Mouse (Mus musculus) liver, embryonic 13.5 days (tissue): ENCODE measurements around the gene Col5a3. TPM values are rescaled to one million over a fixed set of nuclear protein-coding genes. Genes with fewer than 3 reads are reported as not detected.

Experiments
- ATAC-seq: fragments of 200-750 bp; cut with Nextera tagmentation; 2 replicates; pipeline ENCODE4 v1.8.0; 2017; ENCODE audit warnings: low read depth, mild to moderate bottlenecking, moderate number of reproducible peaks, moderate library complexity
- DNase-seq: peaks from one replicate; pipeline ENCODE4 v3.0.0; 2022
- H3K27ac ChIP-seq: fragments of 300-500 bp; sonication (generic); 2 replicates; pipeline ENCODE4 v1.5.1; 2015; ENCODE audit warnings: moderate library complexity, mild to moderate bottlenecking, inconsistent platforms
- H3K27me3 ChIP-seq: fragments of 300-500 bp; sonication (generic); 2 replicates; pipeline ENCODE4 v1.6.1; 2015; ENCODE audit warnings: mild to moderate bottlenecking, inconsistent platforms
- H3K36me3 ChIP-seq: fragments of 300-500 bp; sonication (generic); 2 replicates; pipeline ENCODE4 v1.6.1; 2015; ENCODE audit warnings: mild to moderate bottlenecking, inconsistent platforms
- H3K4me1 ChIP-seq: fragments of 300-500 bp; sonication (generic); replicated peaks from 2 replicates; pipeline ENCODE4 v1.6.1; 2015; ENCODE audit warnings: inconsistent platforms
- H3K4me2 ChIP-seq: fragments of 300-500 bp; sonication (generic); 2 replicates; pipeline ENCODE4 v1.6.1; 2015; ENCODE audit warnings: inconsistent platforms, mild to moderate bottlenecking, moderate library complexity
- H3K4me3 ChIP-seq: fragments of 300-500 bp; sonication (generic); replicated peaks from 2 replicates; pipeline ENCODE4 v1.5.1; 2015; ENCODE audit warnings: mild to moderate bottlenecking, inconsistent platforms
- H3K9ac ChIP-seq: fragments of 300-500 bp; sonication (generic); 2 replicates; pipeline ENCODE4 v1.6.1; 2015; ENCODE audit warnings: mild to moderate bottlenecking, inconsistent platforms
- H3K9me3 ChIP-seq: fragments of 300-500 bp; sonication (generic); replicated peaks from 2 replicates; pipeline ENCODE4 v1.6.1; 2016; ENCODE audit warnings: inconsistent platforms
- WGBS: fragments of 180-500 bp; shearing (Covaris S2); methylation state at CpG from one replicate; pipeline ENCODE4 v1.1.7; 2015; ENCODE audit not compliant: insufficient replicate concordance; 5-methylcytosine and 5-hydroxymethylcytosine counted together
- polyA plus RNA-seq: library from polyadenylated mRNA; unstranded; fragments of >200 nt; fragmentation: Nextera tagmentation; extraction: Ambion mirVana; gene quantifications from 2 replicates; pipeline ENCODE4 v1.2.1, GENCODE M21; 2015

Gene Col5a3
- polyA plus RNA-seq, 1 experiment from 2014 or later, result 0.06 TPM

- H3K36me3 ChIP-seq, result no peaks in the 10 kb centered on the region
- ATAC-seq (no peak), DNase-seq (no peak)
- H3K4me3 ChIP-seq, result no peak overlapping the region
- H3K4me1 ChIP-seq, result peaks cover 42% of the 10 kb centered on the region
- no peak overlapping the region for H3K27ac ChIP-seq
- H3K9ac ChIP-seq, result no peak overlapping the region
- peaks cover 48% of the 10 kb centered on the region for H3K27me3 ChIP-seq
- no peaks in the 10 kb centered on the region for H3K9me3 ChIP-seq
- no peak overlapping the region for H3K4me2 ChIP-seq
- 42% methylated on average over 3 of the region's 3 CpGs for WGBS
Measured at GRCm38 (mm10) chr9:20761388-20761787, 53.5 kb downstream of the Col5a3 start.

- H3K27me3 ChIP-seq, result peaks cover 48% of the 10 kb centered on the region
- no peaks in the 10 kb centered on the region for H3K9me3 ChIP-seq
- H3K4me1 ChIP-seq, result peaks cover 47% of the 10 kb centered on the region
- no peak overlapping the region for H3K4me2 ChIP-seq
- ATAC-seq (no peak), DNase-seq (no peak)
- H3K36me3 ChIP-seq, result no peaks in the 10 kb centered on the region
- 0 out of 2 replicates have a peak overlapping the region, but pooled peaks have one; percentile 9 for H3K9ac ChIP-seq
- no peak overlapping the region for H3K27ac ChIP-seq
- 19% methylated on average over 12 of the region's 12 CpGs for WGBS
- H3K4me3 ChIP-seq, result no peak overlapping the region
Measured at GRCm38 (mm10) chr9:20760813-20761212, 54.1 kb downstream of the Col5a3 start.

GRCm38 (mm10) chr9:20758896-20759295 lies 56.0 kb downstream of the Col5a3 start:
- no peak overlapping the region for H3K4me2 ChIP-seq
- no peaks in the 10 kb centered on the region for H3K9me3 ChIP-seq
- peaks cover 48% of the 10 kb centered on the region for H3K27me3 ChIP-seq
- no peak overlapping the region for H3K9ac ChIP-seq
- ATAC-seq, result no peak
- H3K4me1 ChIP-seq, result peaks cover 58% of the 10 kb centered on the region
- H3K4me3 ChIP-seq, result no peak overlapping the region
- 74% methylated on average over 6 of the region's 6 CpGs for WGBS
- no peaks in the 10 kb centered on the region for H3K36me3 ChIP-seq
- no peak for DNase-seq
- H3K27ac ChIP-seq, result no peak overlapping the region

GRCm38 (mm10) chr9:20758243-20758642 lies 56.6 kb downstream of the Col5a3 start:
- no peak for ATAC-seq
- WGBS, result 60% methylated on average over 2 of the region's 2 CpGs
- H3K9ac ChIP-seq, result no peak overlapping the region
- no peak overlapping the region for H3K4me3 ChIP-seq
- no peaks in the 10 kb centered on the region for H3K9me3 ChIP-seq
- H3K27me3 ChIP-seq, result peaks cover 42% of the 10 kb centered on the region
- no peak overlapping the region for H3K27ac ChIP-seq
- no peak for DNase-seq
- peaks cover 58% of the 10 kb centered on the region for H3K4me1 ChIP-seq
- no peak overlapping the region for H3K4me2 ChIP-seq
- H3K36me3 ChIP-seq, result no peaks in the 10 kb centered on the region

- no peak overlapping the region for H3K9ac ChIP-seq
- H3K4me1 ChIP-seq, result peaks cover 58% of the 10 kb centered on the region
- no peak overlapping the region for H3K4me3 ChIP-seq
- 52% methylated on average over 6 of the region's 6 CpGs for WGBS
- H3K27me3 ChIP-seq, result peaks cover 32% of the 10 kb centered on the region
- DNase-seq (peak; percentile 83), ATAC-seq (peak; percentile 97)
- no peaks in the 10 kb centered on the region for H3K36me3 ChIP-seq
- H3K27ac ChIP-seq, result peak overlapping the region; percentile 69
- no peak overlapping the region for H3K4me2 ChIP-seq
- H3K9me3 ChIP-seq, result no peaks in the 10 kb centered on the region
Measured at GRCm38 (mm10) chr9:20757087-20757955, 57.5 kb downstream of the Col5a3 start.

GRCm38 (mm10) chr9:20756081-20756700 lies 58.7 kb downstream of the Col5a3 start:
- Histone ChIP-seq H3K36me3 (no peaks in the 10 kb centered on the region), H3K9ac (no peak overlapping the region; the same call in 1 of the 2 replicates), H3K4me1 (peaks cover 55% of the 10 kb centered on the region), H3K9me3 (no peaks in the 10 kb centered on the region), H3K4me3 (no peak overlapping the region), H3K4me2 (no peak overlapping the region), H3K27ac (no peak overlapping the region), H3K27me3 (peaks cover 21% of the 10 kb centered on the region)
- DNase-seq (no peak), ATAC-seq (no peak)
- 70% methylated on average over 4 of the region's 4 CpGs for WGBS

- 79% methylated on average over 2 of the region's 2 CpGs for WGBS
- no peak overlapping the region for H3K27ac ChIP-seq
- DNase-seq (no peak), ATAC-seq (no peak)
- no peak overlapping the region for H3K9ac ChIP-seq
- H3K4me1 ChIP-seq, result peaks cover 50% of the 10 kb centered on the region
- H3K27me3 ChIP-seq, result 0 out of 2 replicates have a peak, but pooled peaks cover 7% of the 10 kb centered on the region
- H3K4me3 ChIP-seq, result no peak overlapping the region
- H3K36me3 ChIP-seq, result no peaks in the 10 kb centered on the region
- no peak overlapping the region for H3K4me2 ChIP-seq
- no peaks in the 10 kb centered on the region for H3K9me3 ChIP-seq
Measured at GRCm38 (mm10) chr9:20754335-20754734, 60.5 kb downstream of the Col5a3 start.

GRCm38 (mm10) chr9:20751477-20752029 lies 63.3 kb downstream of the Col5a3 start:
- no peak for DNase-seq
- peaks cover 21% of the 10 kb centered on the region for H3K27me3 ChIP-seq
- WGBS, result 36% methylated on average over 6 of the region's 6 CpGs

GRCm38 (mm10) chr9:20749213-20749612 lies 65.7 kb downstream of the Col5a3 start:
- H3K27me3 ChIP-seq, result peaks cover 44% of the 10 kb centered on the region
- no peak for DNase-seq

More at GRCm38 (mm10) chr9:20751477-20752029, 63.3 kb downstream of the Col5a3 start:
- H3K27ac ChIP-seq, result no peak overlapping the region
- H3K9ac ChIP-seq, result no peak overlapping the region
- no peak overlapping the region for H3K4me2 ChIP-seq
- no peaks in the 10 kb centered on the region for H3K9me3 ChIP-seq
- H3K36me3 ChIP-seq, result no peaks in the 10 kb centered on the region
- peaks cover 44% of the 10 kb centered on the region for H3K4me1 ChIP-seq
- 0 out of 2 replicates have a peak, but pooled peaks have one; percentile 22 for ATAC-seq
- no peak overlapping the region for H3K4me3 ChIP-seq

GRCm38 (mm10) chr9:20748540-20748939 lies 66.3 kb downstream of the Col5a3 start:
- Histone ChIP-seq H3K9ac (no peak overlapping the region), H3K36me3 (no peaks in the 10 kb centered on the region), H3K27me3 (peaks cover 51% of the 10 kb centered on the region), H3K27ac (no peak overlapping the region), H3K4me2 (peak overlapping the region; percentile 9; the same call in 1 of the 2 replicates), H3K4me1 (peaks cover 43% of the 10 kb centered on the region), H3K9me3 (no peaks in the 10 kb centered on the region), H3K4me3 (no peak overlapping the region)
- ATAC-seq (peak; percentile 55), DNase-seq (no peak)
- 38% methylated on average over 3 of the region's 3 CpGs for WGBS

More at GRCm38 (mm10) chr9:20749213-20749612, 65.7 kb downstream of the Col5a3 start:
- H3K9ac ChIP-seq, result no peak overlapping the region
- no peak overlapping the region for H3K4me3 ChIP-seq
- H3K36me3 ChIP-seq, result no peaks in the 10 kb centered on the region
- no peak overlapping the region for H3K27ac ChIP-seq
- peaks cover 41% of the 10 kb centered on the region for H3K4me1 ChIP-seq
- no peaks in the 10 kb centered on the region for H3K9me3 ChIP-seq
- ATAC-seq, result no peak
- 31% methylated on average over 5 of the region's 5 CpGs for WGBS
- no peak overlapping the region for H3K4me2 ChIP-seq

- no peak overlapping the region for H3K4me2 ChIP-seq
- no peak for ATAC-seq
Measured at GRCm38 (mm10) chr9:20747682-20748081, 67.2 kb downstream of the Col5a3 start.

More at GRCm38 (mm10) chr9:20747682-20748081, 67.2 kb downstream of the Col5a3 start:
- peaks cover 59% of the 10 kb centered on the region for H3K27me3 ChIP-seq
- no peaks in the 10 kb centered on the region for H3K9me3 ChIP-seq
- no peak for DNase-seq
- H3K36me3 ChIP-seq, result no peaks in the 10 kb centered on the region
- H3K9ac ChIP-seq, result no peak overlapping the region
- no peak overlapping the region for H3K27ac ChIP-seq
- WGBS, result 6% methylated on average over 3 of the region's 3 CpGs
- H3K4me1 ChIP-seq, result peaks cover 43% of the 10 kb centered on the region
- no peak overlapping the region for H3K4me3 ChIP-seq
